Mouse (Mus musculus) small intestine, adult 2 months (tissue): ENCODE measurements around the gene Itga4.

Experiments used
- CTCF ChIP-seq: fragments of 200-500 bp; IDR thresholded peaks from 2 replicates; pipeline ENCODE4 v1.5.1; 2012; ENCODE audit warnings: low read depth, mild to moderate bottlenecking, control low read depth, inconsistent platforms, low read length, moderate library complexity, mixed read lengths; ENCODE audit not compliant: insufficient replicate concordance, insufficient read length; ENCODE audit errors: extremely low read depth
- POLR2A ChIP-seq: fragments of 200-500 bp; IDR thresholded peaks from 2 replicates; pipeline ENCODE4 v1.6.1; 2012; ENCODE audit warnings: low read depth, mild to moderate bottlenecking, control low read depth, inconsistent platforms, low read length, moderate library complexity

DNA sequence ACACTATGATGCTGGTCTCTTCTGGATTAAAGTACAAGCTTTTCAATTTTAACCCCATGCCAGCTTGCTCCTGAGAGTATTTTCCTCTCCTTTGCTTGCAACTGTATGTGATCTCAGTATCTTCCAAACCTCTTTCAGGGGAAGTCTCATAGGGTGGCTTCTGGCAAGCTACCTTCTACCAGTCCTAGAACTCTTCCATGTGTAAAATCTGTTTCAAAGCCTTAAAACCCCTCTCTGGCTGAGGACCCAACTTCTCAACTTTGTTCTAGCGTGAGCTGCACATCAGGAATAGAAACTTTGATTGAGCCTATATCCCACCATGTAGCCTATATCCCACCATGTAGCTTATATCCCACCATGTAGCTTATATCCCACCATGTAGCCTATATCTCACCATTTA is 1.1 kb downstream of the Itga4 start:
- TF ChIP-seq CTCF: no peak
- TF ChIP-seq POLR2A: no peak
